Mouse (Mus musculus) small intestine, adult 2 months (tissue): ENCODE data around the gene Kazald1. TPM values are rescaled to one million over a fixed set of nuclear protein-coding genes. Genes with fewer than 3 reads are reported as not detected.
A peak's percentile ranks its signal among the peaks of the same experiment; 100 is the strongest.

Source experiments
- H3K27ac ChIP-seq: fragments of 200-500 bp; 2 replicates; pipeline ENCODE4 v1.5.1; 2012; ENCODE audit warnings: low read depth, low read length, control low read depth, inconsistent platforms; ENCODE audit not compliant: insufficient read depth
- H3K27me3 ChIP-seq: fragments of 200-500 bp; 2 replicates; pipeline ENCODE4 v1.6.1; 2012; ENCODE audit warnings: mild to moderate bottlenecking, moderate library complexity, low read length, inconsistent platforms; ENCODE audit not compliant: control insufficient read depth, insufficient read depth
- H3K36me3 ChIP-seq: fragments of 200-500 bp; 2 replicates; pipeline ENCODE4 v1.6.1; 2012; ENCODE audit warnings: mild to moderate bottlenecking, low read length, control low read depth, inconsistent platforms; ENCODE audit not compliant: control insufficient read depth, insufficient read depth
- H3K4me1 ChIP-seq: fragments of 200-500 bp; 2 replicates; pipeline ENCODE4 v1.6.1; 2012; ENCODE audit warnings: low read length, inconsistent platforms, mixed read lengths; ENCODE audit not compliant: control insufficient read depth, insufficient read depth, insufficient read length
- H3K4me3 ChIP-seq: fragments of 200-500 bp; 2 replicates; pipeline ENCODE4 v1.5.1; 2012; ENCODE audit warnings: low read depth, mild to moderate bottlenecking, control low read depth, inconsistent platforms, low read length, moderate library complexity
- CTCF ChIP-seq: fragments of 200-500 bp; IDR thresholded peaks from 2 replicates; pipeline ENCODE4 v1.5.1; 2012; ENCODE audit warnings: low read depth, mild to moderate bottlenecking, control low read depth, inconsistent platforms, low read length, moderate library complexity, mixed read lengths; ENCODE audit not compliant: insufficient replicate concordance, insufficient read length; ENCODE audit errors: extremely low read depth
- POLR2A ChIP-seq: fragments of 200-500 bp; IDR thresholded peaks from 2 replicates; pipeline ENCODE4 v1.6.1; 2012; ENCODE audit warnings: low read depth, mild to moderate bottlenecking, control low read depth, inconsistent platforms, low read length, moderate library complexity
- WGBS: fragments of 180-500 bp; shearing (Covaris S2); methylation state at CpG from one replicate; pipeline ENCODE4 v1.1.7; 2018; 5-methylcytosine and 5-hydroxymethylcytosine counted together
- polyA plus RNA-seq: library from polyadenylated mRNA; depleted of rRNA; stranded (reverse); fragments of >200 nt; gene quantifications from 2 replicates; pipeline ENCODE4 v1.2.3, GENCODE M21; 2012; rRNA removed

The Kazald1 gene
- polyA plus RNA-seq, 1 experiment: 2.2 TPM

DNA sequence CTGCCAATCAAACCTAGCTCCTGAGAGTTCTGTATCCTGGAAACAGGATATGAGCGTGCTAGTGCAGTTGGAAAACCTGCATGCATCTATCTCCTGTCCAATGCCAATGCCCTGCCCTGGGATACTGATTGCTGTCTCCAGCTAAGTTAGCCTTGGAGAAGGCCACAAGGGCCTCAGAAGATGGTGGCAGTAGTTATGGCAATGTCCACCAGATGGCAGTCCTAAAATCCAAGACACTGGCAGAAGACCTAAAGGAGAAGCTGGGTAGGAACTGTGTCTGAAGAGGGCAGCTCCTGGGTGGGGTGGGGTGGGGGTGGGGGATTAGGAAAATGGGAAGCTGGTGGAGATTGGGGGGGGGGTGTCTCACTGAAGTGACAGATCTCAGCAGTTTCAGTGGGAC lies 41.8 kb downstream of the Kazald1 start:
- Histone ChIP-seq H3K4me3 (no peak overlapping the region), H3K27me3 (peaks cover 6% of the 10 kb centered on the region; the same call in 1 of the 2 replicates), H3K27ac (no peak overlapping the region), H3K4me1 (no peaks in the 10 kb centered on the region), H3K36me3 (no peaks in the 10 kb centered on the region)
- no peak for TF ChIP-seq POLR2A
- peak; percentile 41; the same call in 1 of the 2 replicates for TF ChIP-seq CTCF
- 57% methylated on average over 1 of the region's 1 CpGs for WGBS

Other genes starting within 250 kb of the Kazald1 start
- 38.5 and 43.9 TPM in 2 replicates for gene Slf2, start 144.1 kb upstream of the Kazald1 start, polyA plus RNA-seq
- gene Sema4g, start 86.1 kb upstream of the Kazald1 start, polyA plus RNA-seq: 139 and 344 TPM in 2 replicates
- 4.1 and 5.9 TPM in 2 replicates for gene Twnk, start 69.6 kb upstream of the Kazald1 start, polyA plus RNA-seq
- gene Mrpl43, start 68.8 kb upstream of the Kazald1 start, polyA plus RNA-seq: 71.9 and 126 TPM in 2 replicates
- gene Lzts2, start 60.8 kb upstream of the Kazald1 start, polyA plus RNA-seq: 40.3 and 50.4 TPM in 2 replicates
- 0.29 and 1.2 TPM in 2 replicates for gene Pdzd7, start 29.5 kb upstream of the Kazald1 start, polyA plus RNA-seq
- 8.8 and 9.5 TPM in 2 replicates for gene Sfxn3, start 27.7 kb upstream of the Kazald1 start, polyA plus RNA-seq
- not detected in 2 replicates for gene Tlx1, start 75.4 kb downstream of the Kazald1 start, polyA plus RNA-seq
- not detected in 2 replicates for gene Lbx1, start 160.6 kb downstream of the Kazald1 start, polyA plus RNA-seq